Mouse (Mus musculus) erythroblast, embryonic 14.5 days (primary cell): Measurements from ENCODE around the gene Vcan.

ENCODE experiments used
- GATA1 ChIP-seq: IDR thresholded peaks from 2 replicates; pipeline ENCODE4 v1.6.1; 2012; ENCODE audit warnings: low read length, inconsistent platforms, mixed read lengths
- TAL1 ChIP-seq: IDR thresholded peaks from 3 replicates; pipeline ENCODE4 v1.6.1; 2012; ENCODE audit warnings: low read length, inconsistent platforms, mixed read lengths

DNA sequence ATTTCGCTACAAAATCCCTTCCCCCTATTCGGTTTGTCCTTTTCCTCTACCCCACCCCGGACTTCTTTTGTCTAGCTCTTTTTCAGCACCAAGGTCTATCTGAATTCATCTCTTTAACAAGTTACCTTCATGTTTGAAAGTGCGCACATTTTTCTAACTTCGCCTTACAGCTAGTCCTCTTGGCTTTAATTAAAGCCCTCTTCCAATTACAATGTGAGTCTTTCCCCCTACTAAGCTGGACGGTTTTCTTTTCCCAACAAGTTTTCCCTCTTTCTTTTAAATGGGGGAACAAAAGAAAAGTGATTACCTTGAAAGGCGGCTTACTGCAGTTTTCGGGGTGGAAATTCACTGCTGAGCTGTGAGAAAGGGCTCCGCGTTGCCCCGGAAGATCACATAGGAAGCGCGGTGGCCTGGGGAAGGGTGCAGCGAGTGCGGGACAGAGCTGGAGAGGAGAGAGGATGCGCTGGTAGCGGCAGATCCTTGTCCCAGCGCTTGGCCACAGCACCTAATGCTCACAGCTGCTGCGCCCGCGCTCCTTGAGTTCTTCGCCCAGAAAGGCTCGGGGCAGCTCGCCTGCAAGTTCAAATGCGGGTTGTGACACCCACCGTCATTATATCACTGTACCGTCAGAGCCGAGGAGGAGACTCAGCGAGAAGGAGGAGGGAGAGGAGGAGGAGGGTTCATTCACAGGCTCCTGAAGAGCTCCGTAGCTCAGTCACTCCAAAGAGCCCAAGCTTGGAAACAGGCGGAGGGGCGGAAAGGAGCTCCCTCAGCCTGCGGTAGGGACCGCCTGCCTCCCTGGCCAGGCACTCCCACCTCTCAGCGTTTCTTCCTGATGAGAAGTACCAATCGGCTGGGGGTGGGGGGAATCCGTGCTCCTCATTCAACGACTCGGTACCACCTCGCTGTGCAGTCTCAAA is at the start of gene Vcan:
- no peak for TF ChIP-seq GATA1
- TF ChIP-seq TAL1 = no peak
